Mouse (Mus musculus): ENCODE data around the gene Actl9.

- no peak for TF ChIP-seq CTCF (IDR thresholded peaks at IDR 0.05; ENCODE audit: borderline replicate concordance, control insufficient read depth, extremely low read depth, insufficient read depth, low read length, poor library complexity)
- no peak for TF ChIP-seq POLR2A (IDR thresholded peaks at IDR 0.05; ENCODE audit: control insufficient read depth, extremely low read depth, insufficient read depth, low read length, poor library complexity)
Measured at GRCm38 (mm10) chr17:33394182-33395034, 38.3 kb upstream of the Actl9 start, which contains the start of gene Zfp101.
